Mouse (Mus musculus) midbrain, embryonic 13.5 days (tissue): ENCODE results near the gene Gcdh. TPM values are rescaled to one million over a fixed set of nuclear protein-coding genes. Genes with fewer than 3 reads are reported as not detected.

Experiments
- ATAC-seq: fragments of 200-750 bp; cut with Nextera tagmentation; 2 replicates; pipeline ENCODE4 v1.8.0; 2017; ENCODE audit warnings: mild to moderate bottlenecking, moderate TSS enrichment, moderate library complexity
- H3K27ac ChIP-seq: fragments of 300-500 bp; sonication (generic); 2 replicates; pipeline ENCODE4 v1.5.1; 2015; ENCODE audit warnings: inconsistent platforms, mild to moderate bottlenecking, moderate library complexity
- H3K27me3 ChIP-seq: fragments of 300-500 bp; sonication (generic); 2 replicates; pipeline ENCODE4 v1.6.1; 2015; ENCODE audit warnings: mild to moderate bottlenecking, inconsistent platforms
- H3K36me3 ChIP-seq: fragments of 300-500 bp; sonication (generic); 2 replicates; pipeline ENCODE4 v1.6.1; 2015; ENCODE audit warnings: mild to moderate bottlenecking, inconsistent platforms
- H3K4me1 ChIP-seq: fragments of 300-500 bp; sonication (generic); replicated peaks from 2 replicates; pipeline ENCODE4 v1.6.1; 2015; ENCODE audit warnings: inconsistent platforms
- H3K4me2 ChIP-seq: fragments of 300-500 bp; sonication (generic); replicated peaks from 2 replicates; pipeline ENCODE4 v1.6.1; 2015; ENCODE audit warnings: moderate library complexity, mild to moderate bottlenecking, inconsistent platforms
- H3K4me3 ChIP-seq: fragments of 300-500 bp; sonication (generic); replicated peaks from 2 replicates; pipeline ENCODE4 v1.5.1; 2015; ENCODE audit warnings: mild to moderate bottlenecking, inconsistent platforms
- H3K9ac ChIP-seq: fragments of 300-500 bp; sonication (generic); replicated peaks from 2 replicates; pipeline ENCODE4 v1.6.1; 2015; ENCODE audit warnings: mild to moderate bottlenecking, inconsistent platforms
- H3K9me3 ChIP-seq: fragments of 300-500 bp; sonication (generic); 2 replicates; pipeline ENCODE4 v1.6.1; 2016; ENCODE audit warnings: mild to moderate bottlenecking, inconsistent platforms
- WGBS: fragments of 180-500 bp; shearing (Covaris S2); methylation state at CpG from one replicate; pipeline ENCODE4 v1.1.7; 2015; 5-methylcytosine and 5-hydroxymethylcytosine counted together
- polyA plus RNA-seq: library from polyadenylated mRNA; unstranded; fragments of >200 nt; fragmentation: Nextera tagmentation; extraction: Ambion mirVana; gene quantifications from 2 replicates; pipeline ENCODE4 v1.2.1, GENCODE M21; 2015

The Gcdh gene
- polyA plus RNA-seq, 1 experiment from 2014 or later: 34.3 TPM

DNA sequence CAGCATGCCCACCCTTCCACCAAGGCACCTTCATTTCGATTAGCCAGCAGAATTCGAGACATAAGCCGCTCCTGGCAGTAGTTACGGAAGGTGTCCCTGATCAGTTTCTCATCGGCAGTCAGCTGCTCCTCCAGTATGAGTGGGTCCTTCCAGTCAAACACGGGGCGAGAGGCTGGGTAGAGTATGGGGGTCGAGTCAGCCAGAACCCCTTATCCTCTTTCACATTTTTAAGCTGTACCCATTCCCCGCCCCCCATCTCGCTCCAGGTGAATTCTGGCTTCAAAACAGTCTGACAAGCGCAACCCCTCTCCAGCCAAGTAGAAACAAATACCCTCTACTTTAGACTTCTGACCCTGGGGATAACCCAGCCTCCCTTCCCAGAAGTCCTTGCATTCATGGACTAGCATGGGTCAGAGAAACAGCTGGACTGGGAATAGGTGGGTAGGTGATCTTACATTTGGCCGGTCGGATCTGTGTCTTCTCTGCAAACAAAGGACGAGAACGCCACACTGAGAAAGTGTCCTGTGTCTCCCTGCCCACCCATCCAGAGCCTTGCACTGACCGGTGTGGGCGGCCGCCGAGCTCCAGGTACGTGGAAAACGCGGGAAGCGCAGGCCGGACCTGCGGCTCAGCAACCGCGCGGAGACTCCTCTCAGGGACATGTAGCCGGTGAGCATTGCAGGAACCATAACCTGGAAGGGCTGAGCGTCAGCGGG, 570 bp downstream of the Gcdh start:
- Histone ChIP-seq H3K4me3 (peak overlapping the region; percentile 57), H3K27me3 (no peaks in the 10 kb centered on the region), H3K36me3 (peaks cover 28% of the 10 kb centered on the region), H3K9me3 (no peaks in the 10 kb centered on the region), H3K9ac (peak overlapping the region; percentile 76), H3K4me1 (peaks cover 19% of the 10 kb centered on the region), H3K27ac (peak overlapping the region; percentile 10; the same call in 1 of the 2 replicates), H3K4me2 (peak overlapping the region; percentile 71)
- peak; percentile 71 for ATAC-seq
- WGBS: 10% methylated on average over 31 of the region's 31 CpGs

DNA sequence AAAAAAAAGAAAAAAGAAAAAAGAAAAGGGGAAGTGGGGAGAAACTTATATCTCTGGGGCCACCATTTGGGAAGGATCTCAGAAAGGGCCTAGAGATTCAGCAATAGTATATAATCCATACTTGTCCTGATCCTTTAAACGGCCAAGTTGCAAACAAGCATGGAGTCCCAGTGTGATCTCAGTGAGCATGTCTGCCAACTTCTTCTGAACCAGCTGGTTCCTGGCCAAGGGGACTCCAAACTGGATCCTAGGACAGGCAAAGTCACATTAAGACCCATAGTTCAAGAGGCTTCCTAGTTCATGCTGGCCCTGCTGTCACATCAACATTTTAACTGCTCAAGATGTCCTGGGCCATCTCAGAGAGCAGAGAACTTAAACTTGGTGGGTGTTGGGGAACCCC, 4.6 kb downstream of the Gcdh start:
- Histone ChIP-seq H3K27ac (no peak overlapping the region), H3K4me1 (peaks cover 14% of the 10 kb centered on the region), H3K9me3 (no peaks in the 10 kb centered on the region), H3K36me3 (peaks cover 55% of the 10 kb centered on the region), H3K27me3 (no peaks in the 10 kb centered on the region), H3K4me2 (no peak overlapping the region), H3K4me3 (no peak overlapping the region), H3K9ac (no peak overlapping the region)
- WGBS: 98% methylated on average over 1 of the region's 1 CpGs
- no peak for ATAC-seq

DNA sequence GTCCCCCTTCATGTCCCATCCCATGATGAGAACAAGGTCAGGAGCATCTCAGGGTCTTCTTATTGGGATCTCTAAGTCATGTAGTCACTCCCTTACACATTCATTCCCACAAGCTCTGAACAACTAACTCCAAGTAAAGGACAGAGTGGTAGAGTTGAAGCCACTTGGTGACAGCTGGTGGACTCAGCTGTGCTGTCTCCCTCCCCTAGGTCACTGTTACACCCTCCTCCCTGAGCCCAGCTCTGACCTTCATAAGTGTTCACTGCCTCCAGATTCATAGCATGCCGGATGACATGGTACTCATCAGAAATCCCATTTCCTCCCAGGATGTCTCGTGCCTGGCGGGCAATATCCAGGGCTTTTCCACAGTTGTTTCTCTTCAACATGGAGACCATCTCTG, 5.4 kb downstream of the Gcdh start:
- H3K4me2 ChIP-seq: no peak overlapping the region
- no peak overlapping the region for H3K9ac ChIP-seq
- H3K4me3 ChIP-seq: no peak overlapping the region
- no peak for ATAC-seq
- no peak overlapping the region for H3K27ac ChIP-seq
- peaks cover 55% of the 10 kb centered on the region for H3K36me3 ChIP-seq
- WGBS: 93% methylated on average over 3 of the region's 3 CpGs
- peaks cover 10% of the 10 kb centered on the region for H3K4me1 ChIP-seq
- no peaks in the 10 kb centered on the region for H3K9me3 ChIP-seq
- H3K27me3 ChIP-seq: no peaks in the 10 kb centered on the region

DNA sequence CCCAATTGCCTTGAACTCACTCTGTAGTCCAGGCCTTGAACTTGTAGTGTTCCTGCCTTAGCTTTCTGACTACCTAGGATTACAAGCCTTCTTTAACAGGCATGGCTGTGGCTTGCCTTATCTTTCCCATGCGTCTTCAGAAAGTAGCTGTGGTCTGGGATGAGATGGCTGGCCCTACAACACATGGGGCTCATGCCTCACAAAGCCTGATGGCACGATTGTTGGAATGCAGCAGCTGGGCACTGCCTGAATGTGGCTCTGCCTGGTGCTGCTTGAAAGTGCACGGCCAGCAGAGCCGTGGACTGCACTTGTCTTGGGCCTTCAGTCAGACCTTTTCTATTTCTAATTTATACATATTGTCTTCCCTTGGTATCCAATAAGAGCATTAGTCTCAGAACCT, 9.0 kb downstream of the Gcdh start:
- H3K4me3 ChIP-seq: no peak overlapping the region
- ATAC-seq: no peak
- no peak overlapping the region for H3K4me2 ChIP-seq
- H3K27me3 ChIP-seq: no peaks in the 10 kb centered on the region
- peaks cover 40% of the 10 kb centered on the region for H3K36me3 ChIP-seq
- H3K9me3 ChIP-seq: no peaks in the 10 kb centered on the region
- H3K9ac ChIP-seq: no peak overlapping the region
- no peak overlapping the region for H3K27ac ChIP-seq
- 96% methylated on average over 4 of the region's 4 CpGs for WGBS
- no peaks in the 10 kb centered on the region for H3K4me1 ChIP-seq

DNA sequence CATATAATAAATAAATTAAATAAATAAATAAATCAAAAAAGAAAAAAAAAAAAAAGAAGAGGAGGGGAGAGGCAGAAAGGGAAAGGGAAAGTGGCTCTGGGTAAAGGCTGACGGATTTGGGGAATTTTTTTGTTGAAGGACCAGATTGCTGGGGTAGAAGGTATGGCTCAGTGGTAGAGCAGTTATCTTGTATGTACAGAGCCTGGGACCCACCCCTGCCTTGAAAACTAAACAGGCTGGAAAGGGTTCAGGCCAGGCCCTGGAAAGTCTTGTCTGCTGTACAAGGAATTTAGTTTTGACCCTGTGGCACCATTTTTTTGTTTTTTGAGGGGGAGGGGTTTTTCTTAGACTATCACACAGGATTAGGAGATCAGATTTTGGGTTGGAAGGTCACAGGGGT, 14.8 kb downstream of the Gcdh start:
- H3K4me2 ChIP-seq: no peak overlapping the region
- H3K9me3 ChIP-seq: no peaks in the 10 kb centered on the region
- no peaks in the 10 kb centered on the region for H3K36me3 ChIP-seq
- no peak overlapping the region for H3K27ac ChIP-seq
- H3K4me1 ChIP-seq: no peaks in the 10 kb centered on the region
- 73% methylated on average over 1 of the region's 1 CpGs for WGBS
- no peak overlapping the region for H3K4me3 ChIP-seq
- H3K9ac ChIP-seq: no peak overlapping the region
- H3K27me3 ChIP-seq: no peaks in the 10 kb centered on the region
- no peak for ATAC-seq

DNA sequence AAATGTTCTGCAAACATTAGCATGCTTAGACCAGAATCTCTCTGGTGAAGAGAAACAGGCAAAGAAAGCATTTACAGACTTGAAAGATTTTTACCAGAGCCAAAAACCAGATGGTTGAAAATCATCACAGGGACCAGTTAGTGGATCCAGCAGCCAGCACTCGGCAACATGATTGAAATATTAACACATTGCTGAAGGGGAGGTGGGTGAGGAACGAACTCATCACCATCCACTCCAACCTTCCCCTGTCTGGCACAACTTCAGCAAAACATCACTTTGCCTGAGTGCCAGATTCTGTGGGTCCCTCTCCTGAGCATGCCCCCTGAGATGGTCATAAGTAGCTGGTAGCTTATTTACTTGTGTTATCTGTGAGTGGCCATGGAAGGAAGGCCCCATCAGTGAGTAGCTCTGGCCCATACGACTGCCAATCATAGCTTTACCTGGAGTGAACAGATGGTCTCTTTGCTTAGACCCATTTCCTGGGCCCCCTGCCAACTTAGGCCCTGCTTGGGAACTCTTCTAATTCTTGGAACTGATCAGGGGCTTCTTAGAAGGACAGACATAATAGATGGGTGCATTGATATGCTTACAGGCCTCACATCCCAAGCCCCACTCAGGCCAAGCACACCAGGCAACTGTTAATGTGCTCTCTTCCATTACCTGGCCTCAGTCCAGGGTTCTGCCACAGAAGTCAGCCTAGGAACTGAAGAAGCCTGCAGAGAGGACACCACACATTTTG, 16.3 kb downstream of the Gcdh start:
- 78% methylated on average over 3 of the region's 3 CpGs for WGBS
- peaks cover 4% of the 10 kb centered on the region for H3K27me3 ChIP-seq
- H3K4me2 ChIP-seq: no peak overlapping the region
- no peak overlapping the region for H3K9ac ChIP-seq
- no peak overlapping the region for H3K27ac ChIP-seq
- peaks cover 3% of the 10 kb centered on the region for H3K4me1 ChIP-seq
- H3K36me3 ChIP-seq: no peaks in the 10 kb centered on the region
- ATAC-seq: no peak
- no peak overlapping the region for H3K4me3 ChIP-seq
- H3K9me3 ChIP-seq: no peaks in the 10 kb centered on the region

DNA sequence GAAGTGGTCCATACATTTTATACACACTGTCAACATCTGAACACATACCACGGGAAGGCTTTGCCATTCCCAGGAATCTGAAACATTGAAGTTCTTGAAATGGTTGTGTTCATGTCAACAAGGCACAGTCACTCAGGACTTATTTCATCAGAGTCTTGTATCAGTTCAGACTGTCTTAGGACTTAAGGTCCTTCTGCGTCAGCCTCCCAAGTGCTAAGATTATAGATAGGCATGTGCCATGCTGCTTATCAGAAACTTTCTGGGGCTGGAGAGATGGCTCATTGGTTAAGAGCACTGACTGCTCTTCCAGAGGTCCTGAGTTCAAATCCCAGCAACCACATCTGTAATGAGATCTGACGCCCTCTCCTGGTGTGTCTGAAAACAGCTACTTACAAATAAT, 19.4 kb downstream of the Gcdh start:
- H3K9me3 ChIP-seq: no peaks in the 10 kb centered on the region
- no peak overlapping the region for H3K9ac ChIP-seq
- peaks cover 14% of the 10 kb centered on the region for H3K27me3 ChIP-seq
- H3K4me1 ChIP-seq: peaks cover 11% of the 10 kb centered on the region
- 91% methylated on average over 3 of the region's 3 CpGs for WGBS
- ATAC-seq: no peak
- no peak overlapping the region for H3K27ac ChIP-seq
- peaks cover 10% of the 10 kb centered on the region for H3K36me3 ChIP-seq
- H3K4me3 ChIP-seq: no peak overlapping the region
- no peak overlapping the region for H3K4me2 ChIP-seq

DNA sequence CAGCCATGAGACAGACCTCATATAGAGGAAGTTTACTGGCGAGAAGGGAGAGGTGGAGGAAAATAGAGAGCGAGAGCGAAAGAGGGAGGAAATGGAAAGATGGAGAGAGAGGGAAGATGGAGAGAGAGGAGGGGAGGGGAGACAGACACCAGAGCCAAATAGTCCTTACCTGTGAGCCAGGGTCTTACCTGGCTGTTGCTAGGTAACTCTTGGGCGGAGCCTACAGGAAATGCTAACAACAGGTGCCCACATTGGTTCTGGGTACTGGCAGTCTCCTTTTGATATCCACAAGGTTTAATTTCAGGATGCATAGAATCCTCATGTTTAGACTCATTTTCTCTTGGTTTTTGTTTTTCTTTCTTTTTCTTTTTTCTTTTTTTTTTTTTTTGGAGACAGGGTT, 20.7 kb downstream of the Gcdh start:
- H3K27ac ChIP-seq: no peak overlapping the region

DNA sequence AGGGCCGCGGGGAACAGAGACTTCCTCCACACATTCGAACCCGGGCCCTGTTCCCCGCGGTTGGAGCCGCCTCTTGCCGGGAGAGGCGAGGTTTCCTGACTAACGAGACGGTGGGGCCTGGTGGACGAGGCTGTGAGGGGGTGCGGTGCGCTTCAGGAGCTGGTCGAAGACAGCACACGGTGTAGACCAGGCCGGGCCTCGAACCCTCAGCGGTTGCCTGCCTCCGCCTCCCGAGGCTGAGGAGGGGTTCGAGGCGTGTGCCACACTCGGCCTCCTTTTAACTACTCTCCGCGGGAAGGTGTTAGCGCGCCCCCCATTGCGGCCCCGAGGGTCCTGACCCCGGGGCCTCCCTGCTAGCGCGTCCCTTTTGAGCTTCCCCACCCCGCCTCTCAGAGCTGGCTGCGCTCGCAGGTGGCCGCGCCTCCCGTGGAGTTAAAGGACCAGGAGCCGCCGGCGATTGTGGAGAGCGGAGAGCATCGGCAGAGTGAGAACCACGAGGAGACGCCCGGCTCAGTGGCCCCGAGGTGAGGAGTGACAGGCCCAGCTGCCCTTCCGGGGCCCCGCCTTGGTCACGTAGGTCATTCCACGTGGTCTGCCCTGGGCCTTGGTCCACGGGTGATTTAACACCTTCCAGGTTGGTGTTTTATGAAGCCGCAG, 21.3 kb downstream of the Gcdh start:
- peak overlapping the region; percentile 69 for H3K4me2 ChIP-seq
- H3K4me3 ChIP-seq: peak overlapping the region; percentile 42
- ATAC-seq: peak; percentile 68
- peaks cover 11% of the 10 kb centered on the region for H3K4me1 ChIP-seq
- H3K27ac ChIP-seq: no peak overlapping the region
- no peaks in the 10 kb centered on the region for H3K9me3 ChIP-seq
- H3K9ac ChIP-seq: peak overlapping the region; percentile 61
- peaks cover 29% of the 10 kb centered on the region for H3K36me3 ChIP-seq
- H3K27me3 ChIP-seq: peaks cover 14% of the 10 kb centered on the region
- WGBS: 3% methylated on average over 53 of the region's 54 CpGs

More for the DNA sequence above, 20.7 kb downstream of the Gcdh start:
- no peak for ATAC-seq
- peaks cover 14% of the 10 kb centered on the region for H3K27me3 ChIP-seq
- peak overlapping the region; percentile 69 for H3K4me2 ChIP-seq
- H3K4me3 ChIP-seq: no peak overlapping the region; the same call in 1 of the 2 replicates
- H3K4me1 ChIP-seq: peaks cover 11% of the 10 kb centered on the region
- H3K9me3 ChIP-seq: no peaks in the 10 kb centered on the region
- peaks cover 23% of the 10 kb centered on the region for H3K36me3 ChIP-seq
- 71% methylated on average over 4 of the region's 4 CpGs for WGBS
- H3K9ac ChIP-seq: no peak overlapping the region

DNA sequence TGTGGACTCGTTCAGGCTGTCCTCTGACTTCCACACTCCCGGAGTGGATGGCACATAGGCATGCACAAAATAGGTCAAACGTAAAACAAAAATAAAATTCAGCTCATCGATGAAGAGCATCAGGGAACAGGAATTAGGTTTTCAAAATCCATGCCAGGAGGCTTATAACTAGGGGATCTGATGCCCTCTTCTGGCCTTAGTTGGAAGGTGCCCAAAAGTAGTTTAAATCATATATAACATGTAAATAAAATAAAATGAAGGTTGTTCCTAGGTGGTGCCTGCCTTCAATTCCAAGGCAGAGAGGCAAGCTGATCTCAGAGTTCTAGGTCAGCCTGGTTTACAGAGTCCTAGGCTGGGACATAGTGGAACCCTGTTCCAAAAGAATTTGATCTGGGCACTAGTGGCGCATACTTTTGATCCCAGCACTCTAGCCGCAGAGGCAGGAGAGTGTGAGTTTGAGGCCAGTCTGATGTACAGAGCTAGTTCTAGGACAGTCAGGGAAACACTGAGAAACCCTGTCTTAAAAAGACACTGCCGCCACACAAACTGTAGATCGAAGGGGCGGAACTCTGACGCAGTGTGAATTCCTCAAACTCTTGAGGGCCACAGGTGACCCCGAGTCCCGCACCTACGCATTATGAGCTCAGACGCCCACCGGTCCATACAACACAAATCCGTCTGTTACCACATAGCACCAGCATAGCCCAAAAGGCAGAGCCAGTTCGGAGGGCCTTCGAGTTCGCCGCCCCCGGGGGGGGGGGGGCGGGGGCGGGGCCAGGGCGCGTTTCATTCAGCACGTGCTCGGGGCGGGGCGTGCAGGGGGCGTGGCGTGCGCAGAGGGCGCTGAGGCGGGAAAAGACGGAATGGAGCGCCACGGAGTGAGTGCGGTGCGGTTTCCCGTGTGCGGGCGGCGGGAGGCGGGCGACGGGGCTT, 22.1 kb downstream of the Gcdh start, which contains the start of gene Syce2:
TSS of gene Syce2 (plus strand) at position 736 of the 933 bp plus-strand sequence.
- peaks cover 14% of the 10 kb centered on the region for H3K27me3 ChIP-seq
- peak; percentile 55 for ATAC-seq
- peak within 1 kb of the TSS; percentile 42 for H3K4me3 ChIP-seq
- no peaks in the 10 kb centered on the region for H3K9me3 ChIP-seq
- peaks cover 37% of the 10 kb centered on the region for H3K36me3 ChIP-seq
- peak within 1 kb of the TSS; percentile 69 for H3K4me2 ChIP-seq
- peaks cover 11% of the 10 kb centered on the region for H3K4me1 ChIP-seq
- H3K9ac ChIP-seq: peak within 1 kb of the TSS; percentile 61
- WGBS: 17% methylated on average over 43 of the region's 46 CpGs
- H3K27ac ChIP-seq: no peak within 1 kb of the TSS

DNA sequence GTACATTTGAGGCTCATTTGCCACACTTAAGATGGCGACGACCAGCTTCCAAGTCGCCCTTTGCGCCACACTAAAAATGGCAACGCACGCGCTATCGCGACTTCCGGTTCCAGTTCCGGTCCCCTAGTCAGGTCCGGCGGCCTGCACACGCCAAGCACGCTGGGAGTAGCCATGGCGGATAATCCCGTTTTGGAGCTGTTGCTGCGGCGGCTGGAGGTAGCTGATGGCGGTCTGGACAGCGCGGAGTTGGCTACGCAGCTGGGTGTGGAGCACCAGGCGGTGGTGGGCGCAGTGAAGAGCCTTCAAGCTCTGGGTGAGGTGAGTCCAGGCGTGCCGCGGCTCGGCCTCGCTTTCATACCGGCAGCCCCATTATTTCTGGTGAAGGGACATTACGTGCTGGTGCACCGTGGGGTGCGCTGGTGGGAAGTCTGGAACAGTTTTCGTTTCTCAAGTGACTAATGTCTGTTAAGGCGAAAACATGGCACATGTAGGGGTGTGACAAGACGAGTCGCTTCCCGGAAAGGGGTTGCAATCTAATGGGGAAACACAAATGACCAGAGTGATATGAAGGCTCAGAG, 36.8 kb downstream of the Gcdh start, which contains the start of gene Farsa:
TSS of gene Farsa (plus strand) at position 126 of the 578 bp plus-strand sequence.
- peak; percentile 95 for ATAC-seq
- Histone ChIP-seq H3K27me3 (0 out of 2 replicates have a peak, but pooled peaks cover 2% of the 10 kb centered on the region), H3K36me3 (peaks cover 25% of the 10 kb centered on the region), H3K4me3 (peak within 1 kb of the TSS; percentile 89), H3K27ac (peak within 1 kb of the TSS; percentile 68), H3K9me3 (no peaks in the 10 kb centered on the region), H3K4me2 (peak within 1 kb of the TSS; percentile 88), H3K4me1 (peaks cover 13% of the 10 kb centered on the region), H3K9ac (peak within 1 kb of the TSS; percentile 81)
- WGBS: under 1% methylated on average over 39 of the region's 39 CpGs
